Mouse (Mus musculus): ENCODE measurements around the gene Ykt6.
"Not testable (repeated sequence)": the region's sequence is repeated elsewhere in the genome, so short reads cannot be mapped to it uniquely, and the experiment has no call there.

The Ykt6 gene

DNA sequence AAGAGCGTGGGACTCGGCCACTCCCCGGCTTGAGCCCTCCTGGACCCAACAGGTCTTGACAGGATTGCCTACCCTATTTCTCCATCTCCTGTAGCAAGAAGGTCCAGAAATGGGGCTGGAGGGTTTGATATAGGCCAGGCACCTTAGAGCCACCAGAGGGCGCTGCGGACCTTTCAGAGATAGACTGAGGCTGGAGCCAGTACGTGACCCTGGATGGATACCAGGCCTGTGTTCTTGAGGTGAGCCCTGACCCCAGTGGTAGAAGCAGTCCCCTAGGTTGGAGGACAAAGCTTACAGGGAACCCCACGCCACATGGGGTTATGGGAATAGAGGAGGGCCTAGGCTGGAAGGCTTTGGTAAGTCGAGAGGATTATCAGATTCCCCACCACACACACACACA lies 40.5 kb downstream of the Ykt6 start:
- DNase-seq, result peak; percentile 86

- no peak for DNase-seq
Measured at GRCm38 (mm10) chr11:5998472-5998871, 43.0 kb downstream of the Ykt6 start.

DNA sequence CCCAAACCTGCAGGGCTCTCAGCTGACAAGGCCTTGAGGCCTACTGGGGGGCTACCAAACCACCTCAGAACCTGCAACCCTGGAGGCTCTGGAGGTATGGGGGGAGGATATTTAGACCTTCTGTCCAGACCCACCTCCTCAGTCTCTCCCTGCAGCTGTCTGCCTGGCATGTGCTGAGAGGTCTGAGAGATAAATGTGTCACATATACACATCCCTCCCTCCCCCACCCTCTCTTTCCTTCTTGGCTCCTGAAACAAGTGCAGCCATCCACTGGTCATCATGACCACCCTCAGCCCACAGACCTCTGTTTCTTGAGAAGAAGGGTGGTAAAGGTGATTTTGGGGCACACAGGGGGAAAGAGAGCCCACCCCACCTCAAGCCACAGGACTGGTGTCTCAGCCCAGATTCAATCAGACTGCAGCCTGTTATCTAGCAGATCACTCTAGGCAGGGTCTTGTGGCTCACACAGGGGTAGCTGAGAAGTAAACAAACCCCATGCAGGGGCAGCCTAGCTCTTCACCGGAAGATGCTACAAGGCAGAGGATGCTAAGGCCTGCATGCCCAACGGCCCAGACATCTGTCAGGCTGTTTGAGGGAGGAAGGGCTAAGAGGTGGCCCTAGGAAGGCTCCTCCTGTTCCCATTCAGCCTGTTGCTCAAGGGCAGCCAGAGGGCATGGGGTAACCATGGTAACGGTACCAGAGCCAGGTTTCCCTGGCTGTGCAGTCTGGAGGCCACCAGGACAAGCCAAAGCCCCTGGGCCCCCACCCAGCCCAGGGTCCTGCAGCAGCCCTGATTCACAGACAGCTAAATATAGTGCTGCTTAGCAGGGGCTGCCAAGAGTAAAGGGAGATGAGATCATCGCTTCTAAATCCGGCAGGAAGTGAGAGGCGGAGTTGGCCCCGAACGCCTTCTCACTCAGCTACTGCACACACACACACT lies 44.6 kb downstream of the Ykt6 start:
- peak; percentile 68 for DNase-seq

- no peak for DNase-seq
Measured at GRCm38 (mm10) chr11:6000961-6001682, 45.6 kb downstream of the Ykt6 start.

DNA sequence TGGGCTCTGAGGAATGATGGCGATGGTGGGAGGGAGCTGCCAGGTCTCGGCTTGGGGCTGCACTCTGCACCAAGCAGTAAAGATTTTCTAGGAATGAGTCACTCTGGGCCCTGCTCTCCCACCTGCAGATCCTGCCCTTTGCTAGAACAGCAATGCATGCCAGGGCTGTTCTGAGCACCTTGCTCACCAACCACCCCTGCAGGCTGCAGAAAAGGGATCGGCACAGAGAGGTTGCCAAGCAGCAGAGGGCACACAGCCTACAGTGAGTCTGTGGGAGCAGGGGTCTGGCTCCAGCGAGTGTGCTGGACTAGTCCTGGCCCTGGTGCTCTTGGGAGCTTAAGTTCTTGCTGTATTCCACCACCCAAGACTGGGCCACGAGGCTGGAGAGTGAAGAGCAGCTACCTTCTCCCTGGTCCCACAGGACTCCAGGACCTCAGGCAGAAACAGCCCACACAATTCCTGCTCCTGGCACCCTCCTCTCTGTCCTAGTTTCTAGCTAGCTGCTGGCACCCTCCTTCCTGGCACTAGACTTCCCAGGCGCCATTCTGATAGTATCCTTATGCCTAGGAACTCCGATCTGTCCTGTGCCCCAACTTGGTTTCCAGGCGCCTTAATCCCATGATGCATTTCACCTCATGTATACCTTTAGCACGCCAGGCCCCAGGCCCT lies 46.6 kb downstream of the Ykt6 start:
- no peak for DNase-seq

DNA sequence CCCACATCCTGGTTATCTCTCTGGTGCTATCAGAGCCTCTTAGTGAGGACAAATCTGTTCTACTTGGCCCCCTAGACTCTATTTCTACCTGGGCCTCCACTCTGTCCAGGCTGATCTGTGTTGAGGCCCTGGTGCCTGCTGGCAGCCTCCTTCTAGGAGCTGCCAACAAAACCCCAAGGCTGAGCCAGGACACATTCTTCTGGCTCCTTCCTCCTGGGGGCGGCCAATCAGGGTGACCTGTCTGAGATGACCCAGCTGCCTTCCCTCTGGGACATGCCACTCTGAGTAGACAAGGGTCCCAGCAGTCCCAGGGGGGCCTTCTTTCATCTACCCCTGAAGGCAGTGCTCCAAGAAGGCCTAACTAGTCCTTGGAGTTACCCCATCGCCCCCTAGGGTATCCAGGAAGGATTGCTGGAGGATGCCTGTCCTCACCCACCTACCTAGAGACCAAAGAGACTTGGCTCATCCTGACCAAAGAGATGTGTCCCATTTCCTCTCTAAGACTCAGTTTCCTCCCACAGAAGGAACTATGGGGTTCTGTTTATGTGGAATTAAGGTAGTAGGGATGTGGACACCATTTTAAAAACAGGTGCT lies 47.6 kb downstream of the Ykt6 start:
- no peak for DNase-seq

GRCm38 (mm10) chr11:6005374-6006043 lies 50.0 kb downstream of the Ykt6 start:
- not testable (repeated sequence) for DNase-seq

DNA sequence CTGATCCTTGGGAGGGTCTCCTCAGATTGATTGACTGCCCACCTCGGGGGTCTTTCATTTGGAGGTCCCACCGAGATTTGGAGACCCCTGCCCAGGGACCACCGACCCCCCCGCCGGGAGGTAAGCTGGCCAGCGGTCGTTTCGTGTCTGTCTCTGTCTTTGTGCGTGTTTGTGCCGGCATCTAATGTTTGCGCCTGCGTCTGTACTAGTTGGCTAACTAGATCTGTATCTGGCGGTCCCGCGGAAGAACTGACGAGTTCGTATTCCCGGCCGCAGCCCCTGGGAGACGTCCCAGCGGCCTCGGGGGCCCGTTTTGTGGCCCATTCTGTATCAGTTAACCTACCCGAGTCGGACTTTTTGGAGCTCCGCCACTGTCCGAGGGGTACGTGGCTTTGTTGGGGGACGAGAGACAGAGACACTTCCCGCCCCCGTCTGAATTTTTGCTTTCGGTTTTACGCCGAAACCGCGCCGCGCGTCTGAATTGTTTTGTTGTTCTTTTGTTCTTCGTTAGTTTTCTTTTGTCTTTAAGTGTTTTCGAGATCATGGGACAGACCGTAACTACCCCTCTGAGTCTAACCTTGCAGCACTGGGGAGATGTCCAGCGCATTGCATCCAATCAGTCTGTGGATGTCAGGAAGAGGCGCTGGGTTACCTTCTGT lies 51.0 kb downstream of the Ykt6 start:
- DNase-seq, result not testable (repeated sequence)

- not testable (repeated sequence) for DNase-seq
Measured at GRCm38 (mm10) chr11:6007010-6007778, 51.7 kb downstream of the Ykt6 start.

DNA sequence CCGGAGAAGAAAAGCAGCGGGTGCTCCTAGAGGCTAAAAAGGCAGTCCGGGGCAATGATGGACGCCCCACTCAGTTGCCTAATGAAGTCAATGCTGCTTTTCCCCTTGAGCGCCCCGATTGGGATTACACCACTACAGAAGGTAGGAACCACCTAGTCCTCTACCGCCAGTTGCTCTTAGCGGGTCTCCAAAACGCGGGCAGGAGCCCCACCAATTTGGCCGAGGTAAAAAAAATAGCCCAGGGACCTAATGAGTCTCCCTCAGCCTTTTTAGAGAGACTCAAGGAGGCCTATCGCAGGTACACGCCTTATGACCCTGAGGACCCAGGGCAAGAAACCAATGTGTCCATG lies 52.3 kb downstream of the Ykt6 start:
- not testable (repeated sequence) for DNase-seq

DNA sequence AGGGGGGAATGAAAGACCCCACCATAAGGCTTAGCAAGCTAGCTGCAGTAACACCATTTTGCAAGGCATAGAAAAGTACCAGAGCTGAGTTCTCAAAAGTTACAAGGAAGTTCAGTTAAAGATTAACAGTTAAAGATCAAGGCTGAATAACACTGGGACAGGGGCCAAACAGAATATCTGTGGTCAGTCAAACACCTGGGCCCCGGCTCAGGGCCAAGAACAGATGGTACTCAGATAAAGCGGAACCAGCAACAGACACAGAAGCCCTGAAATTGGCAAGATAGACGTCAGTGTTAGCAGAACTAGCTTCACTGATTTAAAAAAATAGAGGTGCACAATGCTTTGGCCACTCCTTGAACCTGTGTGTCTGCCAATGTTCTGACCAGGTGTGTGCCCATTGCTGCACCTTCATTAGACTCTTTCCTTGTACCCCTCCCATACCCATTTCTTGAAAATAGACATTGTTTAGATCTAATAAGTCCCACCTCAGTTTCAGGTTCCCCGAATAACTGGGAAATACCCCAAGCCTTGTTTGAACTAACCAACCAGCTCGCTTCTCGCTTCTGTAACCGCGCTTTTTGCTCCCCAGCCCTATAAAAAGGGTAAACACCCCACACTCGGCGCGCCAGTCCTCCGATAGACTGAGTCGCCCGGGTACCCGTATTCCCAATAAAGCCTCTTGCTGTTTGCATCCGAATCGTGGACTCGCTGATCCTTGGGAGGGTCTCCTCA lies 55.4 kb downstream of the Ykt6 start:
- DNase-seq, result not testable (repeated sequence)

GRCm38 (mm10) chr11:6011879-6012278 lies 56.4 kb downstream of the Ykt6 start:
- no peak for DNase-seq

- no peak for DNase-seq
Measured at GRCm38 (mm10) chr11:6013359-6013758, 57.9 kb downstream of the Ykt6 start.

GRCm38 (mm10) chr11:6015011-6015431 lies 59.5 kb downstream of the Ykt6 start:
- no peak for DNase-seq

DNA sequence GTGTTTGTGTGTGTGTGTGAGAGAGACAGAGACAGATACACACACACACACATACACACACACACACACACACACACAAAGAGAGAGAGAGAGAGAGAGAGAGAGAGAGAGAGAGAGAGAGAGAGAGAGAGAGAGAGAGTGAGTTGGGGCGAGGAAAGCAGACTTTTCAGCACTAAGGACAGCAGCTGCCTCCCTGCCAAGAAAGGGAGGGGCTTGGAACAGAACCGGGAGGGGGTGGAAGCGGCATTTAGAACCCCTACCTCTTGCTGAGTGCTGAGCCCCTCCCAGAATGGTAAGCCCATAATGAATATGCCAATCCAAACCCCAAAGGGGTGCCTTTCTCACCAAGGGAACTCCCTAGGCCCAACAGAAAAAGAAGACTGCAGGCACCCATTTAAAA lies 60.9 kb downstream of the Ykt6 start:
- no peak for DNase-seq

GRCm38 (mm10) chr11:6016797-6017395 lies 61.4 kb downstream of the Ykt6 start:
- no peak for DNase-seq
